Mouse (Mus musculus): Measurements from ENCODE around the gene Osbpl5.

- TF ChIP-seq CTCF (IDR thresholded peaks at IDR 0.05; ENCODE audit: low read depth, low read length) (no peak), GATA1 (IDR thresholded peaks at IDR 0.05; ENCODE audit: borderline replicate concordance, low read length) (no peak), TAL1 (conservative IDR thresholded peaks at IDR 0.05; ENCODE audit: low read depth, low read length) (no peak), POLR2AphosphoS5 (IDR thresholded peaks at IDR 0.05; ENCODE audit: insufficient replicate concordance, low read depth, low read length) (no peak)
Observed at GRCm38 (mm10) chr7:143738601-143739006, 18.2 kb downstream of the Osbpl5 start.
